Mouse (Mus musculus): ENCODE data around the gene Rplp2. TPM values are rescaled to one million over a fixed set of nuclear protein-coding genes. Genes with fewer than 3 reads are reported as not detected.

Rplp2 gene
- total RNA-seq, 2 experiments from 2014 or later, result 885 to 891 TPM

DNA sequence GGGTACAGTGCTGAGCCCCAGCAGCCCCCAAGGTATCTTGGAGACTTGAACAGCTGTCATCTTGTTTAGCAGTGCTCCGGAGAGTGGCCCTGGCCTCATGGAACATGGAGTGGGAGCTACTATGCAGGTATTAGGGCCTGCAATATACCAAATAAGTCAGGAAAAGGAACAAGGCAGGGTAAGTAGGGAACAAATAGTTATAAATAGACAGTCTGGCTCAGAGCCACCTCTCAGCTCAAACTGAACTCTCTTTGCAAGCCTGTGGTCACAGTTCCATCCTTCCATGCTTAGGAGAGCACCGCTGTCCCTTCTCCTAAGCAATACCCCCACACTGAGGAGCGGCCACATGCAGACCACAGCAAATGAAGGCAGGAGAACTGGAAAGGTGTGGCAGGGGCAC is 50.4 kb downstream of the Rplp2 start:
- DNase-seq, result no peak
- intact Hi-C loops (cut with DNase I), result no loop called here

Other genes with a start within 250 kb of the Rplp2 start
- gene Lmntd2, start 233.3 kb upstream of the Rplp2 start, total RNA-seq (2021), result not detected
- 1 to 10 TPM in 1 of 2 experiments, under 1 TPM in 1; 0.79 to 1.7 TPM for gene Rassf7, start 231.5 kb upstream of the Rplp2 start, total RNA-seq (2021)
- 10 to 100 TPM; 31.9 to 36.5 TPM for gene Phrf1, start 218.6 kb upstream of the Rplp2 start, total RNA-seq (2021)
- 1 to 10 TPM; 4.1 to 8.6 TPM for gene Irf7, start 180.9 kb upstream of the Rplp2 start, total RNA-seq (2021)
- not detected for gene Cdhr5, start 170.6 kb upstream of the Rplp2 start, total RNA-seq (2021)
- gene Sct, start 168.2 kb upstream of the Rplp2 start, total RNA-seq (2021), result not detected
- gene Drd4, start 155.4 kb upstream of the Rplp2 start, total RNA-seq (2021), result not detected
- gene Deaf1, start 119.7 kb upstream of the Rplp2 start, total RNA-seq (2021), result 10 to 100 TPM; 16.5 to 17.1 TPM
- 10 to 100 TPM; 13.5 to 14.8 TPM for gene Tmem80, start 119.6 kb upstream of the Rplp2 start, total RNA-seq (2021)
- 1 to 10 TPM; 3.3 to 3.7 TPM for gene Eps8l2, start 108.5 kb upstream of the Rplp2 start, total RNA-seq (2021)
- 100 to 1,000 TPM; 114 to 116 TPM for gene Taldo1, start 55.2 kb upstream of the Rplp2 start, total RNA-seq (2021)
- 10 to 100 TPM; 14.9 to 16.7 TPM for gene Gatd1, start 33.2 kb upstream of the Rplp2 start, total RNA-seq (2021)
- 1 to 10 TPM in 1 of 2 experiments, under 1 TPM in 1; 0.80 to 1.5 TPM for gene Cend1, start 17.9 kb upstream of the Rplp2 start, total RNA-seq (2021)
- gene Slc25a22, start 9.5 kb upstream of the Rplp2 start, total RNA-seq (2021), result 10 to 100 TPM; 60.0 to 96.2 TPM
- under 1 TPM; 0.60 to 0.78 TPM for gene Pidd1, start 3.3 kb upstream of the Rplp2 start, total RNA-seq (2021)
- 100 to 1,000 TPM; 552 to 604 TPM for gene Pnpla2, start 7.8 kb downstream of the Rplp2 start, total RNA-seq (2021)
- gene Cracr2b, start 13.7 kb downstream of the Rplp2 start, total RNA-seq (2021), result 10 to 100 TPM; 24.1 to 24.2 TPM
- gene Cd151, start 20.0 kb downstream of the Rplp2 start, total RNA-seq (2021), result 100 to 1,000 TPM; 299 to 300 TPM
- 10 to 100 TPM; 76.0 to 83.7 TPM for gene Polr2l, start 27.8 kb downstream of the Rplp2 start, total RNA-seq (2021)
- gene Tspan4, start 27.9 kb downstream of the Rplp2 start, total RNA-seq (2021), result 10 to 100 TPM; 27.3 to 44.1 TPM
- gene Chid1, start 92.5 kb downstream of the Rplp2 start, total RNA-seq (2021), result 10 to 100 TPM; 43.2 to 48.5 TPM
- gene Ap2a2, start 114.8 kb downstream of the Rplp2 start, total RNA-seq (2021), result 10 to 100 TPM; 54.9 to 57.6 TPM
- gene Muc6, start 207.9 kb downstream of the Rplp2 start, total RNA-seq (2021), result not detected
- not detected for gene Muc2, start 243.0 kb downstream of the Rplp2 start, total RNA-seq (2021)